Mouse (Mus musculus): ENCODE data around the gene Stoml3. TPM values are rescaled to one million over a fixed set of nuclear protein-coding genes. Genes with fewer than 3 reads are reported as not detected.

Gene Stoml3
- polyA plus RNA-seq, 1 experiment from 2014 or later = not detected

- no peak overlapping the region for H3K4me3 ChIP-seq
- no peak for ATAC-seq (ENCODE audit: low FRiP score)
- peaks cover 37% of the 10 kb centered on the region for H3K36me3 ChIP-seq
- H3K9ac ChIP-seq = no peak overlapping the region
- no peaks in the 10 kb centered on the region for H3K27me3 ChIP-seq
- WGBS = 85% methylated on average over 8 of the region's 8 CpGs
- no peaks in the 10 kb centered on the region for H3K9me3 ChIP-seq (replicated peaks)
- 0 out of 2 replicates have a peak, but pooled peaks cover 2% of the 10 kb centered on the region for H3K4me1 ChIP-seq
- no peak overlapping the region for H3K27ac ChIP-seq
- no peak overlapping the region for H3K4me2 ChIP-seq (replicated peaks)
Observed at GRCm38 (mm10) chr3:53483414-53484059, 4.9 kb upstream of the Stoml3 start.

- Histone ChIP-seq H3K9me3 (replicated peaks) (no peaks in the 10 kb centered on the region), H3K9ac (no peak overlapping the region), H3K36me3 (peaks cover 11% of the 10 kb centered on the region), H3K4me1 (0 out of 2 replicates have a peak, but pooled peaks cover 2% of the 10 kb centered on the region), H3K27ac (no peak overlapping the region), H3K27me3 (no peaks in the 10 kb centered on the region), H3K4me2 (replicated peaks) (no peak overlapping the region), H3K4me3 (no peak overlapping the region)
- ATAC-seq (ENCODE audit: low FRiP score) = no peak
- WGBS = 77% methylated on average over 10 of the region's 10 CpGs
Observed at GRCm38 (mm10) chr3:53486561-53486960, 1.9 kb upstream of the Stoml3 start.

- Histone ChIP-seq H3K36me3 (peaks cover 7% of the 10 kb centered on the region), H3K27ac (no peak overlapping the region), H3K27me3 (no peaks in the 10 kb centered on the region), H3K4me1 (0 out of 2 replicates have a peak, but pooled peaks cover 2% of the 10 kb centered on the region), H3K4me2 (replicated peaks) (no peak overlapping the region), H3K9me3 (replicated peaks) (no peaks in the 10 kb centered on the region), H3K9ac (no peak overlapping the region), H3K4me3 (no peak overlapping the region)
- ATAC-seq (ENCODE audit: low FRiP score) = no peak
- whole genome bisulfite sequencing = 79% methylated on average over 9 of the region's 9 CpGs
Observed at GRCm38 (mm10) chr3:53486996-53487576, 1.4 kb upstream of the Stoml3 start.

- Histone ChIP-seq H3K36me3 (no peaks in the 10 kb centered on the region), H3K4me1 (no peaks in the 10 kb centered on the region), H3K27me3 (no peaks in the 10 kb centered on the region), H3K9ac (no peak overlapping the region), H3K9me3 (replicated peaks) (no peaks in the 10 kb centered on the region), H3K4me3 (no peak overlapping the region), H3K4me2 (replicated peaks) (no peak overlapping the region), H3K27ac (no peak overlapping the region)
- WGBS = 88% methylated on average over 6 of the region's 6 CpGs
- ATAC-seq (ENCODE audit: low FRiP score) = no peak
Observed at GRCm38 (mm10) chr3:53498351-53498905, 10.0 kb downstream of the Stoml3 start.

GRCm38 (mm10) chr3:53502428-53502827 is 14.0 kb downstream of the Stoml3 start:
- 72% methylated on average over 6 of the region's 6 CpGs for WGBS
- Histone ChIP-seq H3K27me3 (no peaks in the 10 kb centered on the region), H3K4me2 (replicated peaks) (no peak overlapping the region), H3K9me3 (replicated peaks) (no peaks in the 10 kb centered on the region), H3K36me3 (no peaks in the 10 kb centered on the region), H3K9ac (no peak overlapping the region), H3K4me3 (no peak overlapping the region), H3K27ac (no peak overlapping the region), H3K4me1 (no peaks in the 10 kb centered on the region)
- ATAC-seq (ENCODE audit: low FRiP score) = no peak

- no peak for ATAC-seq (ENCODE audit: low FRiP score)
- no peak overlapping the region for H3K4me3 ChIP-seq
- H3K27me3 ChIP-seq = no peaks in the 10 kb centered on the region
- no peak overlapping the region for H3K4me2 ChIP-seq (replicated peaks)
- H3K36me3 ChIP-seq = no peaks in the 10 kb centered on the region
- no peaks in the 10 kb centered on the region for H3K9me3 ChIP-seq (replicated peaks)
- no peak overlapping the region for H3K9ac ChIP-seq
- no peak overlapping the region for H3K27ac ChIP-seq
- 73% methylated on average over 5 of the region's 5 CpGs for WGBS
- no peaks in the 10 kb centered on the region for H3K4me1 ChIP-seq
Observed at GRCm38 (mm10) chr3:53513096-53513495, 24.6 kb downstream of the Stoml3 start.

- H3K4me1 ChIP-seq = no peaks in the 10 kb centered on the region
- H3K27me3 ChIP-seq = no peaks in the 10 kb centered on the region
- no peak overlapping the region for H3K4me3 ChIP-seq
- no peak overlapping the region for H3K27ac ChIP-seq
- 81% methylated on average over 4 of the region's 4 CpGs for WGBS
- no peak overlapping the region for H3K9ac ChIP-seq
- H3K9me3 ChIP-seq (replicated peaks) = no peaks in the 10 kb centered on the region
- no peak for ATAC-seq (ENCODE audit: low FRiP score)
- H3K36me3 ChIP-seq = no peaks in the 10 kb centered on the region
- H3K4me2 ChIP-seq (replicated peaks) = no peak overlapping the region
Observed at GRCm38 (mm10) chr3:53514221-53515065, 26.0 kb downstream of the Stoml3 start.

GRCm38 (mm10) chr3:53522794-53523193 is 34.3 kb downstream of the Stoml3 start:
- ATAC-seq (ENCODE audit: low FRiP score) = no peak
- H3K4me1 ChIP-seq = no peaks in the 10 kb centered on the region
- 84% methylated on average over 10 of the region's 10 CpGs for WGBS
- H3K4me2 ChIP-seq (replicated peaks) = no peak overlapping the region
- no peaks in the 10 kb centered on the region for H3K27me3 ChIP-seq
- no peaks in the 10 kb centered on the region for H3K36me3 ChIP-seq
- no peaks in the 10 kb centered on the region for H3K9me3 ChIP-seq (replicated peaks)
- no peak overlapping the region for H3K9ac ChIP-seq
- no peak overlapping the region for H3K27ac ChIP-seq
- H3K4me3 ChIP-seq = no peak overlapping the region

GRCm38 (mm10) chr3:53525737-53526136 is 37.3 kb downstream of the Stoml3 start:
- Histone ChIP-seq H3K4me3 (peak overlapping the region; percentile 21), H3K4me1 (no peaks in the 10 kb centered on the region), H3K27ac (no peak overlapping the region), H3K27me3 (no peaks in the 10 kb centered on the region), H3K36me3 (no peaks in the 10 kb centered on the region), H3K4me2 (replicated peaks) (peak overlapping the region; percentile 56), H3K9ac (no peak overlapping the region), H3K9me3 (replicated peaks) (no peaks in the 10 kb centered on the region)
- 17% methylated on average over 21 of the region's 21 CpGs for WGBS
- no peak for ATAC-seq (ENCODE audit: low FRiP score)

GRCm38 (mm10) chr3:53530305-53530704 is 41.9 kb downstream of the Stoml3 start:
- Histone ChIP-seq H3K4me2 (replicated peaks) (no peak overlapping the region), H3K4me3 (no peak overlapping the region), H3K27ac (no peak overlapping the region), H3K9ac (no peak overlapping the region), H3K36me3 (no peaks in the 10 kb centered on the region), H3K27me3 (no peaks in the 10 kb centered on the region), H3K4me1 (no peaks in the 10 kb centered on the region), H3K9me3 (replicated peaks) (no peaks in the 10 kb centered on the region)
- WGBS = 83% methylated on average over 6 of the region's 6 CpGs
- ATAC-seq (ENCODE audit: low FRiP score) = no peak

GRCm38 (mm10) chr3:53532091-53532490 is 43.6 kb downstream of the Stoml3 start:
- Histone ChIP-seq H3K4me3 (no peak overlapping the region), H3K36me3 (no peaks in the 10 kb centered on the region), H3K4me2 (replicated peaks) (no peak overlapping the region), H3K27ac (no peak overlapping the region), H3K27me3 (no peaks in the 10 kb centered on the region), H3K9ac (no peak overlapping the region), H3K9me3 (replicated peaks) (no peaks in the 10 kb centered on the region), H3K4me1 (no peaks in the 10 kb centered on the region)
- no peak for ATAC-seq (ENCODE audit: low FRiP score)
- 91% methylated on average over 6 of the region's 6 CpGs for WGBS

GRCm38 (mm10) chr3:53552691-53553090 is 64.2 kb downstream of the Stoml3 start:
- no peak for ATAC-seq (ENCODE audit: low FRiP score)
- Histone ChIP-seq H3K4me2 (replicated peaks) (no peak overlapping the region), H3K27ac (no peak overlapping the region), H3K9me3 (replicated peaks) (no peaks in the 10 kb centered on the region), H3K36me3 (no peaks in the 10 kb centered on the region), H3K9ac (no peak overlapping the region), H3K27me3 (no peaks in the 10 kb centered on the region), H3K4me3 (no peak overlapping the region), H3K4me1 (no peaks in the 10 kb centered on the region)
- WGBS = 85% methylated on average over 7 of the region's 7 CpGs

All from hindbrain, embryonic 12.5 days (tissue).